Mouse (Mus musculus) thymus, adult 2 months (tissue): Measurements from ENCODE around the gene Tbc1d30. TPM values are rescaled to one million over a fixed set of nuclear protein-coding genes. Genes with fewer than 3 reads are reported as not detected.

ENCODE experiments used
- DNase-seq: peaks from one replicate; pipeline ENCODE4 v3.0.0; 2021
- H3K27ac ChIP-seq: fragments of 200-500 bp; 2 replicates; pipeline ENCODE4 v1.5.1; 2012; ENCODE audit warnings: low read length, control low read depth; ENCODE audit not compliant: control insufficient read depth, insufficient read depth
- H3K27me3 ChIP-seq: fragments of 200-500 bp; 2 replicates; pipeline ENCODE4 v1.6.1; 2012; ENCODE audit warnings: mild to moderate bottlenecking, low read length, moderate library complexity, mixed read lengths; ENCODE audit not compliant: control insufficient read depth, insufficient read depth
- H3K36me3 ChIP-seq: fragments of 200-500 bp; 2 replicates; pipeline ENCODE4 v1.6.1; 2012; ENCODE audit warnings: mild to moderate bottlenecking, low read length, moderate library complexity; ENCODE audit not compliant: control insufficient read depth, insufficient read depth
- H3K4me1 ChIP-seq: fragments of 200-500 bp; replicated peaks from 2 replicates; pipeline ENCODE4 v1.6.1; 2012; ENCODE audit warnings: low read length; ENCODE audit not compliant: control insufficient read depth, insufficient read depth
- H3K4me3 ChIP-seq: fragments of 200-500 bp; 2 replicates; pipeline ENCODE4 v1.5.1; 2012; ENCODE audit warnings: mild to moderate bottlenecking, low read length, control low read depth, moderate library complexity; ENCODE audit not compliant: control insufficient read depth, insufficient read depth
- CTCF ChIP-seq: fragments of 200-500 bp; IDR thresholded peaks from 2 replicates; pipeline ENCODE4 v1.5.1; 2012; ENCODE audit warnings: mild to moderate bottlenecking, control low read depth, low read length, moderate library complexity, borderline replicate concordance; ENCODE audit not compliant: control insufficient read depth, poor library complexity, insufficient read depth; ENCODE audit errors: extremely low read depth
- POLR2A ChIP-seq: fragments of 200-500 bp; IDR thresholded peaks from 2 replicates; pipeline ENCODE4 v1.6.1; 2012; ENCODE audit warnings: mild to moderate bottlenecking, low read length, control low read depth, moderate library complexity; ENCODE audit not compliant: control insufficient read depth, poor library complexity, insufficient read depth; ENCODE audit errors: extremely low read depth
- WGBS: fragments of 180-500 bp; shearing (Covaris S2); methylation state at CpG from one replicate; pipeline ENCODE4 v1.1.7; 2018; 5-methylcytosine and 5-hydroxymethylcytosine counted together
- polyA plus RNA-seq: library from polyadenylated mRNA; depleted of rRNA; stranded (reverse); fragments of >200 nt; gene quantifications from 2 replicates; pipeline ENCODE4 v1.2.3, GENCODE M21; 2012

Gene Tbc1d30
- polyA plus RNA-seq, 1 experiment, result 0.51 TPM

GRCm38 (mm10) chr10:121274964-121275363 lies 76.1 kb downstream of the Tbc1d30 start:
- 19% methylated on average over 1 of the region's 1 CpGs for WGBS
- Histone ChIP-seq H3K27ac (no peak overlapping the region), H3K4me3 (no peak overlapping the region), H3K27me3 (no peaks in the 10 kb centered on the region), H3K36me3 (no peaks in the 10 kb centered on the region), H3K4me1 (no peaks in the 10 kb centered on the region)
- TF ChIP-seq CTCF, result no peak
- TF ChIP-seq POLR2A, result no peak
- DNase-seq, result no peak

GRCm38 (mm10) chr10:121271002-121271401 lies 80.1 kb downstream of the Tbc1d30 start:
- H3K36me3 ChIP-seq, result no peaks in the 10 kb centered on the region
- H3K27me3 ChIP-seq, result no peaks in the 10 kb centered on the region
- peaks cover 22% of the 10 kb centered on the region for H3K4me1 ChIP-seq
- H3K27ac ChIP-seq, result no peak overlapping the region
- no peak overlapping the region for H3K4me3 ChIP-seq
- no peak for TF ChIP-seq POLR2A
- TF ChIP-seq CTCF, result no peak
- DNase-seq, result no peak
- WGBS, result 92% methylated on average over 8 of the region's 8 CpGs

- peaks cover 36% of the 10 kb centered on the region for H3K4me1 ChIP-seq
- H3K27ac ChIP-seq, result no peak overlapping the region
- TF ChIP-seq POLR2A (no peak), CTCF (no peak)
- no peak for DNase-seq
- no peak overlapping the region for H3K4me3 ChIP-seq
- 19% methylated on average over 8 of the region's 8 CpGs for WGBS
- H3K27me3 ChIP-seq, result no peaks in the 10 kb centered on the region
- H3K36me3 ChIP-seq, result no peaks in the 10 kb centered on the region
Observed at GRCm38 (mm10) chr10:121268771-121269170, 82.3 kb downstream of the Tbc1d30 start.

- Histone ChIP-seq H3K4me3 (no peak overlapping the region), H3K36me3 (no peaks in the 10 kb centered on the region), H3K27me3 (no peaks in the 10 kb centered on the region), H3K4me1 (peaks cover 44% of the 10 kb centered on the region), H3K27ac (peak overlapping the region; percentile 61; the same call in 1 of the 2 replicates)
- DNase-seq, result no peak
- 30% methylated on average over 7 of the region's 7 CpGs for WGBS
- TF ChIP-seq CTCF (no peak), POLR2A (no peak)
Observed at GRCm38 (mm10) chr10:121264204-121264575, 86.9 kb downstream of the Tbc1d30 start.

- Histone ChIP-seq H3K27me3 (no peaks in the 10 kb centered on the region), H3K4me3 (peak overlapping the region; percentile 25), H3K36me3 (no peaks in the 10 kb centered on the region), H3K4me1 (peaks cover 40% of the 10 kb centered on the region), H3K27ac (peak overlapping the region; percentile 28; the same call in 1 of the 2 replicates)
- WGBS, result 40% methylated on average over 21 of the region's 21 CpGs
- DNase-seq, result peak; percentile 55
- TF ChIP-seq POLR2A (no peak), CTCF (no peak)
Observed at GRCm38 (mm10) chr10:121263520-121264203, 87.4 kb downstream of the Tbc1d30 start.

- no peaks in the 10 kb centered on the region for H3K27me3 ChIP-seq
- DNase-seq, result no peak
- H3K36me3 ChIP-seq, result no peaks in the 10 kb centered on the region
- over 99% methylated on average over 8 of the region's 8 CpGs for WGBS
- peaks cover 32% of the 10 kb centered on the region for H3K4me1 ChIP-seq
- no peak overlapping the region for H3K4me3 ChIP-seq
- TF ChIP-seq CTCF, result no peak
- no peak for TF ChIP-seq POLR2A
- H3K27ac ChIP-seq, result no peak overlapping the region
Observed at GRCm38 (mm10) chr10:121262206-121262605, 88.9 kb downstream of the Tbc1d30 start.

GRCm38 (mm10) chr10:121261036-121261592 lies 90.0 kb downstream of the Tbc1d30 start:
- Histone ChIP-seq H3K36me3 (no peaks in the 10 kb centered on the region), H3K4me3 (no peak overlapping the region), H3K27me3 (no peaks in the 10 kb centered on the region), H3K27ac (no peak overlapping the region), H3K4me1 (peaks cover 23% of the 10 kb centered on the region)
- TF ChIP-seq CTCF, result no peak
- no peak for TF ChIP-seq POLR2A
- 97% methylated on average over 6 of the region's 6 CpGs for WGBS
- no peak for DNase-seq
